Mouse (Mus musculus): ENCODE results near the gene Gm4027.
"Not testable (repeated sequence)": the region's sequence is repeated elsewhere in the genome, so short reads cannot be mapped to it uniquely, and the experiment has no call there.

Gm4027 gene

DNA sequence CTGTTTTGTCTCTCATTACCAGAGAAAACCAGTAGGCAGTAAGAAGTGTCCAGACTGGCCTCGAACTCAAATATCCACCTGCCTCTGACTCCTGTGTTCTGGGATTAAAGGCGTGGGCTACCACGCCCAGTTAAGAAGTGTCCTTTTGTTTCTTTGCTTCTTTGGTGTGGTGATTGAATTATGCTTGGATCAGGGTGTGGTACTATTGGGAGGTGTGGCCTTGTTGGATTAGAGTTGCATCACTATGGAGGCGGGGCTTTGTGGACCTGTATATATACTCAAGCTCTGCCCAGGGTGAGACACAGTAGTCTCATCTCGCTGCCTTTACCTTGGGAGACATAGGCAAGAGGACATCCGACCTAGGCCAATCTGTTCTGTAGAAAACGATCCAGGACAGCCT, at the start of gene Gm4027:
Gm4027 (plus strand) TSS at position 301 of the 400 bp plus-strand sequence.
- DNase-seq (ENCODE audit: low spot score) = not testable (repeated sequence)

DNA sequence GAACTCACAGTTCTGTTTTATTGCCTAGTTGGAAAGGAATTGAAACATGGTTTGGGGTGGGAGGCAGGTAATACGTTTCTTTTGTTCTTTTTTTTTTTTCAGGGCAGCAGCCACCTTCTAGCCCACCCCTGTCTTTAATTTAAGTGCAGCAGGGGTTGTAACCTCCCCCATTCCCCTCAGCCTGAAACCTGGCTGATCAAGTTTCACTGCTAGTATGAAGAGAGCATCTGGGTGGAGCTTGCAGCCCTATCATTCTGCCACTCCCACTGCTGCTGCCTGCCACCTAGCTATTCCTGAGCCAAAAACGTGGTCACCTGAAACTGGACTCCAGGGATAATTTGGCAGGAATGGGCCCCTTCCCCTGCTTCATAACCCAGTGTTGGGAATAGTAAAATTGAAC, 17.3 kb upstream of the Gm4027 start:
- not testable (repeated sequence) for DNase-seq (ENCODE audit: low spot score)

DNA sequence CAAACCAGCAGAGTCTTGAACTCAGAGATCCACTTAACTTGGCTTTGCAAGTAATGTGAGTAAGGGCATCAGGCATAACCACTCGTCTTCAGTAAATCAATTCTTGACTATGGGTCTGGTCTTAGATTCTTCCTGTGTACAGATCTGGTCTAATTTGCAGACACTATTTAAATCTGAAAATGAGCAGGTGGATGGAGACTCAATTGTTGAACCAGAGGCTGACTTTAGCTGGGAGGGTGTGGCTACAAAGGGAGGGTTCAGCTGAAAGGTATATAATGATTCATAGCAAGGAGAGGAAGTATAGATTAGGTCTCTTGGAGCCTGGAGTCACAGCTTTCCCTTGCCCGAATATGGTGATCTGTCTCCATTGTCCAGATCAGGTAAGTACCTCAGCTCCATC, 16.3 kb upstream of the Gm4027 start, which contains the start of gene Oog1:
Oog1 (plus strand) TSS at position 301 of the 400 bp plus-strand sequence.
- DNase-seq (ENCODE audit: low spot score) = not testable (repeated sequence)

DNA sequence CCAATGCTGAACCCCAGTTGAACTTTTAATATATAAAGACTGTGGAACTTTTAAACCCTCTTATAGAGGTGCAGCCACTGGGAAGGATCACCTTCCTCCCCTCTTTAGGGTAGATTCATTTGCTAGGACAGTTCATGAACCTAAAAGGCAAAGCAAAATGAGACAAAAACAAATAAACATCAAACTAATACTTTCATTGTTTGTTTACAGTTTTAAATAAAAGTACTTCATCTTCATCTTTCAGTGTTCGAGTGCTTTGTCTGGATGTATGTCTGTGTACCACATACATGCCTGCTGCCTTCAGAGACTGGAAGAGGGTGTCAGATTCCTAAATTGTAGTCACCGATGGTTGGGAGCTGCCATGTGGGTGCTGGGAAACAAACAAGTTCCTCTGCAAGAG, 25.9 kb downstream of the Gm4027 start, which contains the start of gene Gm16381:
Gm16381 (minus strand) TSS at position 101 of the 400 bp plus-strand sequence.
- DNase-seq (ENCODE audit: low spot score) = not testable (repeated sequence)

DNA sequence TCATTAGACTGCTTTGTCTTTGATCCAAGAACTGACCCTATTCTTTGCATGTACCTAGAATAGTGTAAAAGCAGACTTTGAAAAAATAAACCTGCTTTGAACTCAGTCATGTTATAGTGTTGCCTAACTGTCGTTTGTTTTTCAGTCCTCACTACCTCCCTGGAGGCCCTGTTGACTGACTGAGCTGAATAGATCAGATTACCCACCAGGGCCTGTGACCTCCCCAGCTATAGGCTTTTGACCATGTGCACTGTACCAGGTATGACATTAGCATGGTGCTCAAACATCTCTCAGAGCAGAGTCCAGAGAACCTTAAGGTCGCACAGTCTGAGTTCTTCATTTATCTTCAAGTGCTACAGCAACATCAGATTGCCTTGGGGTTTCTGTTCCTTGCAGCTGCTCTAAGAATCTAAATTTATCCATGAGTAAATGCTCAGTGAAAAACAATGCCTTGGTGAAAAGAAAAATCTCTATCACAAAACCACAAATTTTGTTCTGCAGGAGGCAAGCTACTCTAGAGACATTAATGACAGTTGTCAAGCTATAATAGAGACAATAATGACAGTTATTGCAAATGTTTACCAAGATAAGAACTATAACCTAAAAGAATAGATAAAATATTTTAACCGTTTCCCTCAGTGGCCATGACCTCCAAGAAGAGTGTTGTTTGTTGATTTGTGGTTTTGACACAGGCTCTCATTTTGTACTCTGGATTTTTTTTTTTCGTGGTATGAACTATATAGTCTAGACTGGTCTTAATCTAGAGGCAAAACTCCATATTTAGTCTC, 34.4 kb downstream of the Gm4027 start:
- DNase-seq (ENCODE audit: low spot score) = not testable (repeated sequence)
